Mouse (Mus musculus) MEL (cell line): ENCODE measurements around the gene Lrrc29. TPM values are rescaled to one million over a fixed set of nuclear protein-coding genes. Genes with fewer than 3 reads are reported as not detected.

Source experiments
- DNase-seq: peaks from one replicate; pipeline ENCODE4 v3.0.0; 2011; ENCODE audit warnings: low read depth, low spot score
- H3K27ac ChIP-seq: 2 replicates; pipeline ENCODE4 v1.5.1; 2012; ENCODE audit warnings: low read depth, mild to moderate bottlenecking, control low read depth, low read length, moderate library complexity; ENCODE audit not compliant: control insufficient read depth
- H3K27me3 ChIP-seq, 2 experiments: fragments of 150-350 bp in 1 of 2; sonication (generic) in 1 of 2; 2 replicates each; pipeline ENCODE4 v1.6.1; 2012; ENCODE audit warnings: low read length in 2 of 2, mild to moderate bottlenecking in 2 of 2, improper control_type of control experiment in 1 of 2, moderate library complexity in 1 of 2; ENCODE audit not compliant: insufficient read depth in 2 of 2, control insufficient read depth in 1 of 2
- H3K36me3 ChIP-seq, 2 experiments: 2 replicates each; pipeline ENCODE4 v1.6.1; 2012 to 2014; ENCODE audit warnings: low read length in 2 of 2, improper control_type of control experiment in 1 of 2, inconsistent platforms in 1 of 2, mild to moderate bottlenecking in 1 of 2; ENCODE audit not compliant: insufficient read depth in 2 of 2, control insufficient read depth in 1 of 2
- H3K4me1 ChIP-seq, 2 experiments: fragments of 150-350 bp in 1 of 2; sonication (generic) in 1 of 2; 2 replicates each; pipeline ENCODE4 v1.6.1; 2012; ENCODE audit warnings: low read length in 2 of 2, improper control_type of control experiment in 1 of 2, mild to moderate bottlenecking in 1 of 2; ENCODE audit not compliant: insufficient read depth in 2 of 2, control insufficient read depth in 1 of 2
- H3K4me3 ChIP-seq, 2 experiments: fragments of 150-350 bp in 1 of 2; sonication (generic) in 1 of 2; 2 replicates each; pipeline ENCODE4 v1.5.1; 2012; ENCODE audit warnings: low read depth in 2 of 2, low read length in 2 of 2, mild to moderate bottlenecking in 2 of 2, moderate library complexity in 2 of 2, control low read depth in 1 of 2, improper control_type of control experiment in 1 of 2; ENCODE audit not compliant: control insufficient read depth in 1 of 2, insufficient read depth in 1 of 2
- H3K79me2 ChIP-seq: 2 replicates; pipeline ENCODE4 v1.6.1; 2012; ENCODE audit warnings: mild to moderate bottlenecking, low read length, moderate library complexity; ENCODE audit not compliant: control insufficient read depth, poor library complexity, insufficient read depth
- H3K9ac ChIP-seq: 2 replicates; pipeline ENCODE4 v1.6.1; 2012; ENCODE audit warnings: low read depth, mild to moderate bottlenecking, control low read depth, low read length, moderate library complexity; ENCODE audit not compliant: control insufficient read depth, poor library complexity, severe bottlenecking
- H3K9me3 ChIP-seq: fragments of 150-350 bp; sonication (generic); replicated peaks from 2 replicates; pipeline ENCODE4 v1.6.1; 2012; ENCODE audit warnings: mild to moderate bottlenecking, low read length, improper control_type of control experiment, moderate library complexity; ENCODE audit not compliant: insufficient read depth
- BHLHE40 ChIP-seq: IDR thresholded peaks from 2 replicates; pipeline ENCODE4 v1.6.1; 2012; ENCODE audit warnings: low read depth, mild to moderate bottlenecking, inconsistent platforms, low read length, improper control_type of control experiment, borderline replicate concordance
- CTCF ChIP-seq, 3 experiments: IDR thresholded peaks in 2 of 3; conservative IDR thresholded peaks in 1 of 3; 2 replicates each; pipeline ENCODE4 v1.5.1; 2011 to 2012; ENCODE audit warnings: low read length in 3 of 3, low read depth in 2 of 3, mild to moderate bottlenecking in 2 of 3, improper control_type of control experiment in 1 of 3, inconsistent platforms in 1 of 3, mixed read lengths in 1 of 3, moderate library complexity in 1 of 3; ENCODE audit not compliant: control insufficient read depth in 1 of 3, insufficient read depth in 1 of 3, poor library complexity in 1 of 3, severe bottlenecking in 1 of 3
- E2F4 ChIP-seq: IDR thresholded peaks from 2 replicates; pipeline ENCODE4 v1.6.1; 2011; ENCODE audit warnings: low read depth, low read length, improper control_type of control experiment, borderline replicate concordance
- ELF1 ChIP-seq: IDR thresholded peaks from 2 replicates; pipeline ENCODE4 v1.6.1; 2014; ENCODE audit warnings: low read depth, mild to moderate bottlenecking, inconsistent platforms, low read length, improper control_type of control experiment, moderate library complexity
- ETS1 ChIP-seq: IDR thresholded peaks from 2 replicates; pipeline ENCODE4 v1.6.1; 2012; ENCODE audit warnings: low read depth, mild to moderate bottlenecking, inconsistent platforms, low read length, improper control_type of control experiment, moderate library complexity
- JUND ChIP-seq: IDR thresholded peaks from 2 replicates; pipeline ENCODE4 v1.6.1; 2011; ENCODE audit warnings: low read depth, mild to moderate bottlenecking, improper control_type of control experiment, low read length
- MAFK ChIP-seq: IDR thresholded peaks from 2 replicates; pipeline ENCODE4 v1.6.1; 2011; ENCODE audit warnings: low read depth, mild to moderate bottlenecking, low read length, improper control_type of control experiment, borderline replicate concordance
- MAX ChIP-seq: IDR thresholded peaks from 2 replicates; pipeline ENCODE4 v1.6.1; 2011; ENCODE audit warnings: low read length, improper control_type of control experiment
- MAZ ChIP-seq: IDR thresholded peaks from 2 replicates; pipeline ENCODE4 v1.6.1; 2012; ENCODE audit warnings: low read depth, mild to moderate bottlenecking, inconsistent platforms, low read length, improper control_type of control experiment
- MYB ChIP-seq: IDR thresholded peaks from 2 replicates; pipeline ENCODE4 v1.6.1; 2011; ENCODE audit warnings: mild to moderate bottlenecking, low read depth, low read length, improper control_type of control experiment
- NELFE ChIP-seq: IDR thresholded peaks from 2 replicates; pipeline ENCODE4 v1.6.1; 2011; ENCODE audit warnings: low read depth, low read length, improper control_type of control experiment
- RCOR1 ChIP-seq: IDR thresholded peaks from 2 replicates; pipeline ENCODE4 v1.6.1; 2012; ENCODE audit warnings: low read depth, mild to moderate bottlenecking, inconsistent platforms, low read length, improper control_type of control experiment
- SMC3 ChIP-seq: IDR thresholded peaks from 2 replicates; pipeline ENCODE4 v1.6.1; 2011; ENCODE audit warnings: low read depth, low read length, improper control_type of control experiment
- TAL1 ChIP-seq: IDR thresholded peaks from 2 replicates; pipeline ENCODE4 v1.6.1; 2012; ENCODE audit warnings: mild to moderate bottlenecking, inconsistent platforms, low read length, moderate library complexity, mixed read lengths
- TBP ChIP-seq: IDR thresholded peaks from 2 replicates; pipeline ENCODE4 v1.8.0; 2011; ENCODE audit warnings: low read depth, low read length, improper control_type of control experiment
- UBTF ChIP-seq: IDR thresholded peaks from 2 replicates; pipeline ENCODE4 v1.6.1; 2012; ENCODE audit warnings: low read depth, mild to moderate bottlenecking, inconsistent platforms, low read length, improper control_type of control experiment, moderate library complexity, borderline replicate concordance; ENCODE audit not compliant: insufficient read depth
- USF1 ChIP-seq: IDR thresholded peaks from 2 replicates; pipeline ENCODE4 v1.6.1; 2014; ENCODE audit warnings: low read depth, mild to moderate bottlenecking, inconsistent platforms, low read length, improper control_type of control experiment, moderate library complexity
- USF2 ChIP-seq, 2 experiments: IDR thresholded peaks; 2 replicates each; pipeline ENCODE4 v1.6.1; 2011 to 2012; ENCODE audit warnings: improper control_type of control experiment in 2 of 2, low read length in 2 of 2, borderline replicate concordance in 1 of 2, inconsistent platforms in 1 of 2, low read depth in 1 of 2, mild to moderate bottlenecking in 1 of 2; ENCODE audit not compliant: insufficient read depth in 1 of 2
- ZC3H11A ChIP-seq: IDR thresholded peaks from 2 replicates; pipeline ENCODE4 v1.6.1; 2012; ENCODE audit warnings: low read depth, mild to moderate bottlenecking, inconsistent platforms, low read length, improper control_type of control experiment
- ZKSCAN1 ChIP-seq: IDR thresholded peaks from 2 replicates; pipeline ENCODE4 v1.6.1; 2012; ENCODE audit warnings: low read depth, mild to moderate bottlenecking, inconsistent platforms, low read length, improper control_type of control experiment, moderate library complexity
- ZNF384 ChIP-seq: IDR thresholded peaks from 2 replicates; pipeline ENCODE4 v1.6.1; 2012; ENCODE audit warnings: low read depth, mild to moderate bottlenecking, inconsistent platforms, low read length, improper control_type of control experiment
- polyA plus RNA-seq, 2 experiments: library from polyadenylated mRNA; stranded (reverse) in 1 of 2; unstranded in 1 of 2; fragments of >175 nt in 1 of 2; fragments of >200 nt in 1 of 2; gene quantifications; 2 replicates each; pipeline versions ENCODE4 v1.2.1 to v1.2.4; 2012; ENCODE audit warnings: low replicate concordance in 2 of 2, low read depth in 1 of 2; ENCODE audit not compliant: insufficient read length in 2 of 2, insufficient read depth in 1 of 2, missing spikeins in 1 of 2
- total RNA-seq: library from RNA; depleted of rRNA; stranded (reverse); fragments of 300-350 nt; gene quantifications from 2 replicates; pipeline ENCODE4 v1.2.3, GENCODE M21; 2012

Lrrc29 gene
- total and polyA plus RNA-seq, 3 experiments, result 2.6 to 6.1 TPM; not detected in 1

- H3K9ac ChIP-seq, result no peak overlapping the region
- TF ChIP-seq USF2 (IDR thresholded peaks at IDR 0.05; ENCODE audit: borderline replicate concordance in 1 of 2, insufficient read depth in 1 of 2, low read depth in 1 of 2, low read length in 2 of 2) (no peak), CTCF (IDR thresholded peaks at IDR 0.05 in 2 of 3, conservative IDR thresholded peaks at IDR 0.05 in 1 of 3; ENCODE audit: control insufficient read depth in 1 of 3, insufficient read depth in 1 of 3, low read depth in 2 of 3, low read length in 3 of 3, poor library complexity in 1 of 3, severe bottlenecking in 1 of 3) (no peak), BHLHE40 (no peak), JUND (no peak), ZKSCAN1 (no peak)
- H3K27me3 ChIP-seq, result no peaks in the 10 kb centered on the region
- H3K4me1 ChIP-seq, result peaks cover 17 to 33% of the 10 kb centered on the region in 2 experiments
- no peak for DNase-seq
- no peak overlapping the region for H3K27ac ChIP-seq
- no peak overlapping the region for H3K4me3 ChIP-seq
- H3K36me3 ChIP-seq, result peaks cover 0 to 27% of the 10 kb centered on the region in 2 experiments; a peak in 2 of 4 replicates
- H3K9me3 ChIP-seq, result no peaks in the 10 kb centered on the region
- H3K79me2 ChIP-seq, result no peaks in the 10 kb centered on the region
These were observed 17.6 kb downstream of the Lrrc29 start for GRCm38 (mm10) chr8:105308428-105308827.

- Histone ChIP-seq H3K9me3 (no peaks in the 10 kb centered on the region), H3K4me1 (peaks cover 11 to 31% of the 10 kb centered on the region in 2 experiments), H3K9ac (no peak overlapping the region), H3K79me2 (no peaks in the 10 kb centered on the region), H3K27ac (no peak overlapping the region), H3K4me3 (no peak overlapping the region), H3K36me3 (peaks cover 3 to 26% of the 10 kb centered on the region in 2 experiments), H3K27me3 (no peaks in the 10 kb centered on the region)
- DNase-seq, result no peak
- TF ChIP-seq SMC3 (no peak), NELFE (no peak), ETS1 (no peak), BHLHE40 (no peak), CTCF (IDR thresholded peaks at IDR 0.05 in 2 of 3, conservative IDR thresholded peaks at IDR 0.05 in 1 of 3; ENCODE audit: control insufficient read depth in 1 of 3, insufficient read depth in 1 of 3, low read depth in 2 of 3, low read length in 3 of 3, poor library complexity in 1 of 3, severe bottlenecking in 1 of 3) (no peak), RCOR1 (no peak), MAFK (no peak), ZNF384 (no peak), JUND (no peak), MAX (no peak), E2F4 (no peak), TBP (no peak), MYB (no peak), MAZ (no peak), USF1 (no peak), USF2 (IDR thresholded peaks at IDR 0.05; ENCODE audit: borderline replicate concordance in 1 of 2, insufficient read depth in 1 of 2, low read depth in 1 of 2, low read length in 2 of 2) (no peak), TAL1 (no peak), ZC3H11A (no peak), ELF1 (no peak), UBTF (no peak)
These were observed 18.4 kb downstream of the Lrrc29 start for GRCm38 (mm10) chr8:105307670-105308069.
